Mouse (Mus musculus) kidney, postnatal 25 days (tissue): Measurements from ENCODE around the gene Fut1.
"Not testable (repeated sequence)": the region's sequence is repeated elsewhere in the genome, so short reads cannot be mapped to it uniquely, and the experiment has no call there.

Experiments used
- DNase-seq, 2 experiments: peaks; one replicate each; pipeline ENCODE4 v3.0.0; 2021; ENCODE audit warnings: mixed read lengths in 2 of 2

Gene Fut1

GRCm38 (mm10) chr7:45639561-45640027 is 22.5 kb downstream of the Fut1 start, which contains the start of gene Mamstr:
Mamstr (plus strand) TSS chr7:45639977.
- DNase-seq: no peak

GRCm38 (mm10) chr7:45640191-45640957 is 23.3 kb downstream of the Fut1 start:
- no peak for DNase-seq

GRCm38 (mm10) chr7:45641391-45642040 is 24.4 kb downstream of the Fut1 start:
- peak; percentile 27 to 68 for DNase-seq

- DNase-seq: no peak
Measured at GRCm38 (mm10) chr7:45642083-45642482, 25.0 kb downstream of the Fut1 start.

GRCm38 (mm10) chr7:45642503-45643255 is 25.6 kb downstream of the Fut1 start:
- DNase-seq: no peak

GRCm38 (mm10) chr7:45643441-45644178 is 26.5 kb downstream of the Fut1 start:
- DNase-seq: peak; percentile 90 to 96

- peak in 1 of 2 experiments; percentile 68 for DNase-seq
Measured at GRCm38 (mm10) chr7:45644183-45644582, 27.1 kb downstream of the Fut1 start.

GRCm38 (mm10) chr7:45644872-45645590 is 27.9 kb downstream of the Fut1 start:
- no peak for DNase-seq

GRCm38 (mm10) chr7:45645591-45645971 is 28.5 kb downstream of the Fut1 start:
- no peak for DNase-seq

- no peak for DNase-seq
Measured at GRCm38 (mm10) chr7:45646671-45647070, 29.6 kb downstream of the Fut1 start.

- no peak for DNase-seq
Measured at GRCm38 (mm10) chr7:45649351-45649750, 32.3 kb downstream of the Fut1 start.

- DNase-seq: not testable (repeated sequence)
Measured at GRCm38 (mm10) chr7:45650484-45650883, 33.4 kb downstream of the Fut1 start.

GRCm38 (mm10) chr7:45654424-45655047 is 37.4 kb downstream of the Fut1 start:
- no peak for DNase-seq

GRCm38 (mm10) chr7:45660746-45661478 is 43.8 kb downstream of the Fut1 start:
- DNase-seq: no peak

GRCm38 (mm10) chr7:45661702-45662101 is 44.6 kb downstream of the Fut1 start:
- not testable (repeated sequence) for DNase-seq

GRCm38 (mm10) chr7:45665303-45666138 is 48.4 kb downstream of the Fut1 start:
- DNase-seq: no peak

GRCm38 (mm10) chr7:45666161-45666560 is 49.1 kb downstream of the Fut1 start, which contains the start of gene Fut2:
Fut2 (minus strand) TSS chr7:45666394.
- no peak for DNase-seq

- no peak for DNase-seq
Measured at GRCm38 (mm10) chr7:45667761-45668160, 50.7 kb downstream of the Fut1 start.

GRCm38 (mm10) chr7:45668921-45669320 is 51.8 kb downstream of the Fut1 start:
- DNase-seq: no peak
